ENCODE assay signal across 10 mouse cellular contexts in genomic region chr1:18578625-18579024, GRCm38 (mm10).
"Had no signal": no experiment of that assay in that cellular context is flagged by ENCODE, and none has a peak within 500 bp of the region (broad histone marks: within the 10 kb centered on the region; RNA-seq: fewer than 3 reads in every experiment).

No protein-coding gene starts in this region.

- DNase-seq: kidney, adult 18-20 months; kidney, adult 9 months; kidney, postnatal 14 days; kidney, postnatal 4 days; liver, postnatal 0 days; lung, postnatal 10 days; lung, postnatal 36 days; thymus, adult 2 months; thymus, postnatal 14 days; thymus, postnatal 4 days had no signal
